Mouse (Mus musculus): ENCODE data around the gene Olfr1389.
A peak's percentile ranks its signal among the peaks of the same experiment; 100 is the strongest.
"Not testable (repeated sequence)": the region's sequence is repeated elsewhere in the genome, so short reads cannot be mapped to it uniquely, and the experiment has no call there.

The Olfr1389 gene

GRCm38 (mm10) chr11:49422767-49423166, at the start of gene Olfr1389:
Olfr1389 (plus strand) TSS chr11:49423067.
- DNase-seq (ENCODE audit: low read depth, low spot score): no peak

GRCm38 (mm10) chr11:49383133-49383532, 39.7 kb upstream of the Olfr1389 start:
- no peak for DNase-seq (ENCODE audit: low read depth, low spot score)

GRCm38 (mm10) chr11:49386118-49386517, 36.7 kb upstream of the Olfr1389 start:
- DNase-seq (ENCODE audit: low read depth, low spot score): not testable (repeated sequence)

GRCm38 (mm10) chr11:49392707-49393106, 30.2 kb upstream of the Olfr1389 start:
- DNase-seq (ENCODE audit: low read depth, low spot score): peak; percentile 54

- DNase-seq (ENCODE audit: low read depth, low spot score): no peak
These were observed 16.1 kb upstream of the Olfr1389 start for GRCm38 (mm10) chr11:49406784-49407183.

GRCm38 (mm10) chr11:49410540-49410939, 12.3 kb upstream of the Olfr1389 start:
- peak; percentile 85 for DNase-seq (ENCODE audit: low read depth, low spot score)

GRCm38 (mm10) chr11:49425257-49425927, 2.5 kb downstream of the Olfr1389 start:
- no peak for DNase-seq (ENCODE audit: low read depth, low spot score)

- DNase-seq (ENCODE audit: low read depth, low spot score): no peak
These were observed 6.8 kb downstream of the Olfr1389 start for GRCm38 (mm10) chr11:49429641-49430040.

GRCm38 (mm10) chr11:49436411-49436810, 13.5 kb downstream of the Olfr1389 start, which contains the start of gene Olfr1388:
Olfr1388 (plus strand) TSS chr11:49436624.
- DNase-seq (ENCODE audit: low read depth, low spot score): no peak

GRCm38 (mm10) chr11:49455043-49455442, 32.2 kb downstream of the Olfr1389 start, which contains the start of gene Olfr1387:
Olfr1387 (plus strand) TSS chr11:49455343.
- no peak for DNase-seq (ENCODE audit: low read depth, low spot score)

- not testable (repeated sequence) for DNase-seq (ENCODE audit: low read depth, low spot score)
These were observed 41.9 kb downstream of the Olfr1389 start, which contains the start of gene Olfr1386 for GRCm38 (mm10) chr11:49464746-49465145. Olfr1386 (plus strand) TSS chr11:49465046.
